Mouse (Mus musculus) ES-E14 (cell line): ENCODE results near the gene Tom1.

ENCODE experiments used
- HCFC1 ChIP-seq: IDR thresholded peaks from 2 replicates; pipeline ENCODE4 v1.6.1; 2012; ENCODE audit warnings: low read length, inconsistent platforms, borderline replicate concordance; ENCODE audit not compliant: insufficient read depth
- MAFK ChIP-seq: IDR thresholded peaks from 2 replicates; pipeline ENCODE4 v1.6.1; 2014; ENCODE audit warnings: mild to moderate bottlenecking, low read depth, low read length, inconsistent platforms; ENCODE audit not compliant: insufficient read depth
- ZC3H11A ChIP-seq: IDR thresholded peaks from 2 replicates; pipeline ENCODE4 v1.6.1; 2012; ENCODE audit warnings: low read depth, mild to moderate bottlenecking, inconsistent platforms, low read length, borderline replicate concordance
- ZNF384 ChIP-seq: IDR thresholded peaks from 2 replicates; pipeline ENCODE4 v1.6.1; 2012; ENCODE audit warnings: low read depth, low read length, inconsistent platforms

- no peak for TF ChIP-seq HCFC1
- no peak for TF ChIP-seq MAFK
- TF ChIP-seq ZC3H11A = no peak
- TF ChIP-seq ZNF384 = no peak
Measured at GRCm38 (mm10) chr8:75055673-75056072, 22.2 kb downstream of the Tom1 start.
